Mouse (Mus musculus) forebrain, embryonic 11.5 days (tissue): ENCODE results near the gene Zfand3. TPM values are rescaled to one million over a fixed set of nuclear protein-coding genes. Genes with fewer than 3 reads are reported as not detected.

Experiments
- ATAC-seq: fragments of 200-750 bp; cut with Nextera tagmentation; replicated peaks from 2 replicates; pipeline ENCODE4 v1.8.0; 2017; ENCODE audit warnings: moderate TSS enrichment; ENCODE audit not compliant: low FRiP score
- DNase-seq: peaks from one replicate; pipeline ENCODE4 v3.0.0-alpha.2; 2017; ENCODE audit warnings: low spot score
- H3K27ac ChIP-seq: fragments of 300-500 bp; sonication (generic); 2 replicates; pipeline ENCODE4 v1.5.1; 2014; ENCODE audit warnings: low read depth, low read length
- H3K27me3 ChIP-seq: fragments of 300-500 bp; sonication (generic); 2 replicates; pipeline ENCODE4 v1.6.1; 2014; ENCODE audit warnings: mild to moderate bottlenecking, low read length, mixed read lengths; ENCODE audit not compliant: control insufficient read depth, insufficient read depth
- H3K36me3 ChIP-seq: fragments of 300-500 bp; sonication (generic); 2 replicates; pipeline ENCODE4 v1.6.1; 2014; ENCODE audit warnings: mild to moderate bottlenecking, low read length, moderate library complexity, mixed read lengths; ENCODE audit not compliant: control insufficient read depth, insufficient read depth
- H3K4me1 ChIP-seq: fragments of 300-500 bp; sonication (generic); replicated peaks from 2 replicates; pipeline ENCODE4 v1.6.1; 2014; ENCODE audit warnings: low read length, mixed read lengths; ENCODE audit not compliant: control insufficient read depth, insufficient read depth
- H3K4me2 ChIP-seq: fragments of 300-500 bp; sonication (generic); 2 replicates; pipeline ENCODE4 v1.6.1; 2014; ENCODE audit warnings: low read depth, mild to moderate bottlenecking, low read length, moderate library complexity, mixed read lengths; ENCODE audit not compliant: severe bottlenecking
- H3K4me3 ChIP-seq: fragments of 300-500 bp; sonication (generic); 2 replicates; pipeline ENCODE4 v1.5.1; 2014; ENCODE audit warnings: low read depth, low read length
- H3K9ac ChIP-seq: fragments of 300-500 bp; sonication (generic); 2 replicates; pipeline ENCODE4 v1.6.1; 2014; ENCODE audit warnings: low read length
- H3K9me3 ChIP-seq: fragments of 300-500 bp; sonication (generic); 2 replicates; pipeline ENCODE4 v1.6.1; 2016; ENCODE audit warnings: low read length, mixed read lengths; ENCODE audit not compliant: control insufficient read depth
- WGBS: fragments of 180-500 bp; shearing (Covaris S2); extraction: QIAGEN DNeasy Blood & Tissue Kit; methylation state at CpG from one replicate; pipeline ENCODE4 v1.1.7; 2014; 5-methylcytosine and 5-hydroxymethylcytosine counted together
- polyA plus RNA-seq: library from polyadenylated mRNA; unstranded; fragments of >200 nt; fragmentation: Nextera tagmentation; extraction: Ambion mirVana; gene quantifications from 2 replicates; pipeline ENCODE4 v1.2.1, GENCODE M21; 2014

The Zfand3 gene
- polyA plus RNA-seq, 1 experiment from 2014 or later = 55.8 TPM

- 87% methylated on average over 5 of the region's 5 CpGs for WGBS
Measured at GRCm38 (mm10) chr17:30051523-30052346, 47.2 kb downstream of the Zfand3 start.

GRCm38 (mm10) chr17:30052347-30052742, 47.8 kb downstream of the Zfand3 start:
- Histone ChIP-seq H3K4me2 (no peak overlapping the region), H3K9me3 (no peaks in the 10 kb centered on the region), H3K27me3 (no peaks in the 10 kb centered on the region), H3K36me3 (no peaks in the 10 kb centered on the region), H3K4me3 (no peak overlapping the region), H3K27ac (no peak overlapping the region), H3K4me1 (no peaks in the 10 kb centered on the region), H3K9ac (no peak overlapping the region)
- DNase-seq (no peak), ATAC-seq (no peak)
- 93% methylated on average over 5 of the region's 5 CpGs for WGBS

More at GRCm38 (mm10) chr17:30051523-30052346, 47.2 kb downstream of the Zfand3 start:
- H3K9me3 ChIP-seq = no peaks in the 10 kb centered on the region
- H3K4me3 ChIP-seq = no peak overlapping the region
- no peaks in the 10 kb centered on the region for H3K4me1 ChIP-seq
- no peaks in the 10 kb centered on the region for H3K27me3 ChIP-seq
- H3K36me3 ChIP-seq = no peaks in the 10 kb centered on the region
- H3K9ac ChIP-seq = no peak overlapping the region
- DNase-seq (no peak), ATAC-seq (no peak)
- H3K27ac ChIP-seq = no peak overlapping the region
- no peak overlapping the region for H3K4me2 ChIP-seq

GRCm38 (mm10) chr17:30053463-30053862, 48.9 kb downstream of the Zfand3 start:
- no peak for DNase-seq
- Histone ChIP-seq H3K4me1 (no peaks in the 10 kb centered on the region), H3K36me3 (no peaks in the 10 kb centered on the region), H3K9me3 (no peaks in the 10 kb centered on the region), H3K4me3 (no peak overlapping the region), H3K27me3 (no peaks in the 10 kb centered on the region), H3K9ac (no peak overlapping the region), H3K27ac (no peak overlapping the region), H3K4me2 (no peak overlapping the region)
- no peak for ATAC-seq
- 95% methylated on average over 9 of the region's 9 CpGs for WGBS

- Histone ChIP-seq H3K9me3 (no peaks in the 10 kb centered on the region), H3K4me1 (no peaks in the 10 kb centered on the region), H3K36me3 (no peaks in the 10 kb centered on the region), H3K27me3 (no peaks in the 10 kb centered on the region), H3K4me2 (no peak overlapping the region), H3K9ac (no peak overlapping the region), H3K27ac (no peak overlapping the region), H3K4me3 (no peak overlapping the region)
- 93% methylated on average over 2 of the region's 2 CpGs for WGBS
- ATAC-seq = no peak
- no peak for DNase-seq
Measured at GRCm38 (mm10) chr17:30053871-30054270, 49.3 kb downstream of the Zfand3 start.

GRCm38 (mm10) chr17:30056226-30056625, 51.7 kb downstream of the Zfand3 start:
- no peaks in the 10 kb centered on the region for H3K36me3 ChIP-seq
- no peak overlapping the region for H3K4me2 ChIP-seq
- no peak overlapping the region for H3K4me3 ChIP-seq
- H3K27ac ChIP-seq = no peak overlapping the region
- no peaks in the 10 kb centered on the region for H3K27me3 ChIP-seq
- H3K9ac ChIP-seq = no peak overlapping the region
- no peak for ATAC-seq
- H3K4me1 ChIP-seq = 0 out of 2 replicates have a peak, but pooled peaks cover 2% of the 10 kb centered on the region
- no peaks in the 10 kb centered on the region for H3K9me3 ChIP-seq
- DNase-seq = no peak
- WGBS = 95% methylated on average over 5 of the region's 5 CpGs

- H3K9ac ChIP-seq = no peak overlapping the region
- H3K4me2 ChIP-seq = no peak overlapping the region
- no peak overlapping the region for H3K4me3 ChIP-seq
- 75% methylated on average over 3 of the region's 3 CpGs for WGBS
- no peak overlapping the region for H3K27ac ChIP-seq
- no peaks in the 10 kb centered on the region for H3K36me3 ChIP-seq
- 0 out of 2 replicates have a peak, but pooled peaks cover 2% of the 10 kb centered on the region for H3K4me1 ChIP-seq
- no peaks in the 10 kb centered on the region for H3K9me3 ChIP-seq
- DNase-seq (no peak), ATAC-seq (no peak)
- H3K27me3 ChIP-seq = no peaks in the 10 kb centered on the region
Measured at GRCm38 (mm10) chr17:30058594-30058993, 54.1 kb downstream of the Zfand3 start.

GRCm38 (mm10) chr17:30059066-30059465, 54.5 kb downstream of the Zfand3 start:
- H3K36me3 ChIP-seq = no peaks in the 10 kb centered on the region
- ATAC-seq (no peak), DNase-seq (no peak)
- no peak overlapping the region for H3K4me2 ChIP-seq
- no peaks in the 10 kb centered on the region for H3K27me3 ChIP-seq
- H3K9me3 ChIP-seq = no peaks in the 10 kb centered on the region
- H3K9ac ChIP-seq = no peak overlapping the region
- 0 out of 2 replicates have a peak, but pooled peaks cover 4% of the 10 kb centered on the region for H3K4me1 ChIP-seq
- no peak overlapping the region for H3K4me3 ChIP-seq
- WGBS = 92% methylated on average over 5 of the region's 5 CpGs
- no peak overlapping the region for H3K27ac ChIP-seq

- no peaks in the 10 kb centered on the region for H3K36me3 ChIP-seq
- no peak overlapping the region for H3K4me2 ChIP-seq
- no peak overlapping the region for H3K9ac ChIP-seq
- DNase-seq = no peak
- H3K9me3 ChIP-seq = no peaks in the 10 kb centered on the region
- no peak overlapping the region for H3K4me3 ChIP-seq
- ATAC-seq = no peak
- H3K27ac ChIP-seq = no peak overlapping the region
- no peaks in the 10 kb centered on the region for H3K27me3 ChIP-seq
- WGBS = 89% methylated on average over 8 of the region's 8 CpGs
- H3K4me1 ChIP-seq = peaks cover 9% of the 10 kb centered on the region; the same call in 1 of the 2 replicates
Measured at GRCm38 (mm10) chr17:30061100-30061837, 56.7 kb downstream of the Zfand3 start.
